Mouse (Mus musculus) midbrain, embryonic 14.5 days (tissue): Measurements from ENCODE around the gene Mapt. TPM values are rescaled to one million over a fixed set of nuclear protein-coding genes. Genes with fewer than 3 reads are reported as not detected.

Experiments used
- ATAC-seq: fragments of 200-750 bp; cut with Nextera tagmentation; 2 replicates; pipeline ENCODE4 v1.8.0; 2017; ENCODE audit warnings: moderate number of reproducible peaks, moderate library complexity; ENCODE audit not compliant: low FRiP score, low TSS enrichment
- DNase-seq: peaks from one replicate; pipeline ENCODE4 v3.0.0-alpha.2; 2015
- H3K27ac ChIP-seq: fragments of 300-500 bp; sonication (generic); replicated peaks from 2 replicates; pipeline ENCODE4 v1.5.1; 2014; ENCODE audit warnings: mild to moderate bottlenecking, low read depth, low read length, moderate library complexity
- H3K27me3 ChIP-seq: fragments of 300-500 bp; sonication (generic); 2 replicates; pipeline ENCODE4 v1.6.1; 2014; ENCODE audit warnings: low read length, control low read depth, mixed read lengths; ENCODE audit not compliant: control insufficient read depth, insufficient read depth
- H3K36me3 ChIP-seq: fragments of 300-500 bp; sonication (generic); 2 replicates; pipeline ENCODE4 v1.6.1; 2014; ENCODE audit warnings: low read length, control low read depth; ENCODE audit not compliant: control insufficient read depth, insufficient read depth
- H3K4me1 ChIP-seq: fragments of 300-500 bp; sonication (generic); 2 replicates; pipeline ENCODE4 v1.6.1; 2014; ENCODE audit warnings: mild to moderate bottlenecking, antibody characterized with exemption, low read length, control low read depth; ENCODE audit not compliant: control insufficient read depth, insufficient read depth
- H3K4me2 ChIP-seq: fragments of 300-500 bp; sonication (generic); 2 replicates; pipeline ENCODE4 v1.6.1; 2014; ENCODE audit warnings: mild to moderate bottlenecking, low read length, moderate library complexity
- H3K4me3 ChIP-seq: fragments of 300-500 bp; sonication (generic); replicated peaks from 2 replicates; pipeline ENCODE4 v1.5.1; 2014; ENCODE audit warnings: low read depth, low read length
- H3K9ac ChIP-seq: fragments of 300-500 bp; sonication (generic); replicated peaks from 2 replicates; pipeline ENCODE4 v1.6.1; 2014; ENCODE audit warnings: mild to moderate bottlenecking, low read length, moderate library complexity
- H3K9me3 ChIP-seq: fragments of 300-500 bp; sonication (generic); 2 replicates; pipeline ENCODE4 v1.6.1; 2016; ENCODE audit warnings: low read length, control low read depth, mixed read lengths; ENCODE audit not compliant: control insufficient read depth
- WGBS: fragments of 180-500 bp; shearing (Covaris S2); extraction: QIAGEN DNeasy Blood & Tissue Kit; methylation state at CpG from one replicate; pipeline ENCODE4 v1.1.7; 2014; 5-methylcytosine and 5-hydroxymethylcytosine counted together
- polyA plus RNA-seq: library from polyadenylated mRNA; unstranded; fragments of >200 nt; fragmentation: Nextera tagmentation; extraction: Ambion mirVana; gene quantifications from 2 replicates; pipeline ENCODE4 v1.2.1, GENCODE M21; 2014

The Mapt gene
- polyA plus RNA-seq, 1 experiment from 2014 or later = 836 TPM

- H3K36me3 ChIP-seq = 0 out of 2 replicates have a peak, but pooled peaks cover 2% of the 10 kb centered on the region
- 83% methylated on average over 10 of the region's 10 CpGs for WGBS
- no peak overlapping the region for H3K4me2 ChIP-seq
- H3K4me1 ChIP-seq = no peaks in the 10 kb centered on the region
- H3K27ac ChIP-seq = no peak overlapping the region
- ATAC-seq = no peak
- H3K9me3 ChIP-seq = no peaks in the 10 kb centered on the region
- no peak for DNase-seq
- no peak overlapping the region for H3K9ac ChIP-seq
- no peaks in the 10 kb centered on the region for H3K27me3 ChIP-seq
- no peak overlapping the region for H3K4me3 ChIP-seq
Measured at GRCm38 (mm10) chr11:104254408-104255039, 23.3 kb downstream of the Mapt start.

- Histone ChIP-seq H3K4me3 (no peak overlapping the region), H3K27me3 (no peaks in the 10 kb centered on the region), H3K4me2 (no peak overlapping the region), H3K9ac (no peak overlapping the region), H3K4me1 (no peaks in the 10 kb centered on the region), H3K9me3 (no peaks in the 10 kb centered on the region), H3K36me3 (0 out of 2 replicates have a peak, but pooled peaks cover 3% of the 10 kb centered on the region), H3K27ac (no peak overlapping the region)
- DNase-seq (no peak), ATAC-seq (no peak)
- 95% methylated on average over 2 of the region's 2 CpGs for WGBS
Measured at GRCm38 (mm10) chr11:104256179-104256578, 25.0 kb downstream of the Mapt start.

- Histone ChIP-seq H3K4me2 (no peak overlapping the region), H3K27me3 (no peaks in the 10 kb centered on the region), H3K27ac (no peak overlapping the region), H3K9ac (no peak overlapping the region), H3K36me3 (0 out of 2 replicates have a peak, but pooled peaks cover 5% of the 10 kb centered on the region), H3K9me3 (no peaks in the 10 kb centered on the region), H3K4me1 (no peaks in the 10 kb centered on the region), H3K4me3 (no peak overlapping the region)
- DNase-seq = no peak
- 64% methylated on average over 4 of the region's 4 CpGs for WGBS
- no peak for ATAC-seq
Measured at GRCm38 (mm10) chr11:104258991-104259390, 27.8 kb downstream of the Mapt start.

GRCm38 (mm10) chr11:104264683-104265082, 33.5 kb downstream of the Mapt start:
- 81% methylated on average over 6 of the region's 6 CpGs for WGBS
- ATAC-seq = no peak

GRCm38 (mm10) chr11:104265669-104266068, 34.5 kb downstream of the Mapt start:
- Histone ChIP-seq H3K9me3 (no peaks in the 10 kb centered on the region), H3K36me3 (0 out of 2 replicates have a peak, but pooled peaks cover 2% of the 10 kb centered on the region), H3K27ac (no peak overlapping the region), H3K27me3 (no peaks in the 10 kb centered on the region), H3K9ac (no peak overlapping the region), H3K4me2 (no peak overlapping the region), H3K4me3 (no peak overlapping the region), H3K4me1 (no peaks in the 10 kb centered on the region)
- ATAC-seq (no peak), DNase-seq (no peak)

More at GRCm38 (mm10) chr11:104264683-104265082, 33.5 kb downstream of the Mapt start:
- Histone ChIP-seq H3K4me1 (no peaks in the 10 kb centered on the region), H3K9me3 (no peaks in the 10 kb centered on the region), H3K27ac (no peak overlapping the region), H3K36me3 (0 out of 2 replicates have a peak, but pooled peaks cover 2% of the 10 kb centered on the region), H3K9ac (no peak overlapping the region), H3K27me3 (no peaks in the 10 kb centered on the region), H3K4me3 (no peak overlapping the region), H3K4me2 (no peak overlapping the region)
- DNase-seq = no peak

- H3K9ac ChIP-seq = no peak overlapping the region
- no peak for ATAC-seq
- no peak for DNase-seq
- H3K36me3 ChIP-seq = no peaks in the 10 kb centered on the region
- H3K4me3 ChIP-seq = no peak overlapping the region
- WGBS = 84% methylated on average over 11 of the region's 11 CpGs
- no peaks in the 10 kb centered on the region for H3K9me3 ChIP-seq
- peaks cover 10% of the 10 kb centered on the region; the same call in 1 of the 2 replicates for H3K4me1 ChIP-seq
- H3K4me2 ChIP-seq = no peak overlapping the region
- H3K27ac ChIP-seq = no peak overlapping the region
- no peaks in the 10 kb centered on the region for H3K27me3 ChIP-seq
Measured at GRCm38 (mm10) chr11:104267380-104267779, 36.2 kb downstream of the Mapt start.

GRCm38 (mm10) chr11:104269385-104269822, 38.2 kb downstream of the Mapt start:
- H3K36me3 ChIP-seq = no peaks in the 10 kb centered on the region
- no peak overlapping the region for H3K4me2 ChIP-seq
- H3K4me3 ChIP-seq = no peak overlapping the region
- DNase-seq (no peak), ATAC-seq (no peak)
- no peak overlapping the region for H3K9ac ChIP-seq
- H3K27ac ChIP-seq = no peak overlapping the region
- H3K27me3 ChIP-seq = no peaks in the 10 kb centered on the region
- no peaks in the 10 kb centered on the region for H3K9me3 ChIP-seq
- 72% methylated on average over 9 of the region's 9 CpGs for WGBS
- peaks cover 13% of the 10 kb centered on the region; the same call in 1 of the 2 replicates for H3K4me1 ChIP-seq

GRCm38 (mm10) chr11:104270452-104270851, 39.3 kb downstream of the Mapt start:
- DNase-seq (no peak), ATAC-seq (no peak)
- Histone ChIP-seq H3K27me3 (no peaks in the 10 kb centered on the region), H3K4me2 (no peak overlapping the region), H3K4me3 (no peak overlapping the region), H3K4me1 (peaks cover 13% of the 10 kb centered on the region; the same call in 1 of the 2 replicates), H3K9me3 (no peaks in the 10 kb centered on the region), H3K36me3 (no peaks in the 10 kb centered on the region), H3K27ac (no peak overlapping the region), H3K9ac (no peak overlapping the region)
- WGBS = 74% methylated on average over 3 of the region's 3 CpGs

- whole genome bisulfite sequencing = 68% methylated on average over 4 of the region's 4 CpGs
- no peaks in the 10 kb centered on the region for H3K27me3 ChIP-seq
- H3K4me2 ChIP-seq = no peak overlapping the region
- no peak overlapping the region for H3K27ac ChIP-seq
- H3K4me3 ChIP-seq = no peak overlapping the region
- H3K36me3 ChIP-seq = no peaks in the 10 kb centered on the region
- H3K9me3 ChIP-seq = no peaks in the 10 kb centered on the region
- no peak overlapping the region for H3K9ac ChIP-seq
- peaks cover 13% of the 10 kb centered on the region; the same call in 1 of the 2 replicates for H3K4me1 ChIP-seq
- DNase-seq = no peak
- ATAC-seq = no peak
Measured at GRCm38 (mm10) chr11:104270876-104271275, 39.7 kb downstream of the Mapt start.
